Mouse (Mus musculus) layer of hippocampus, postnatal 10 days (tissue): ENCODE results near the gene Cnppd1. TPM values are rescaled to one million over a fixed set of nuclear protein-coding genes. Genes with fewer than 3 reads are reported as not detected.
A peak's percentile ranks its signal among the peaks of the same experiment; 100 is the strongest.

Source experiments
- DNase-seq, 2 experiments: peaks; one replicate each; pipeline ENCODE4 v3.0.0; 2021; ENCODE audit warnings: low spot score in 2 of 2
- total RNA-seq, 2 experiments: library from RNA; stranded (reverse); gene quantifications; 2 replicates each; pipeline ENCODE4 v1.2.3; 2021

Gene Cnppd1
- total RNA-seq, 2 experiments from 2014 or later = 35.3 to 35.8 TPM

GRCm38 (mm10) chr1:75148727-75149126 lies 6.2 kb upstream of the Cnppd1 start:
- DNase-seq = no peak

GRCm38 (mm10) chr1:75147411-75148135 lies 5.1 kb upstream of the Cnppd1 start:
- no peak for DNase-seq

GRCm38 (mm10) chr1:75145589-75145988 lies 3.1 kb upstream of the Cnppd1 start:
- DNase-seq = no peak

- DNase-seq = peak; percentile 52 to 64
Observed at GRCm38 (mm10) chr1:75141486-75142190, 873 bp downstream of the Cnppd1 start.

GRCm38 (mm10) chr1:75140601-75141190 lies 1.8 kb downstream of the Cnppd1 start:
- no peak for DNase-seq

GRCm38 (mm10) chr1:75138448-75138847 lies 4.1 kb downstream of the Cnppd1 start:
- no peak for DNase-seq

GRCm38 (mm10) chr1:75136730-75137129 lies 5.8 kb downstream of the Cnppd1 start:
- DNase-seq = no peak

GRCm38 (mm10) chr1:75136293-75136692 lies 6.2 kb downstream of the Cnppd1 start:
- DNase-seq = no peak

GRCm38 (mm10) chr1:75133421-75134207 lies 8.9 kb downstream of the Cnppd1 start, which contains the start of gene Slc23a3:
TSS of gene Slc23a3 (minus strand) at chr1:75133890.
- DNase-seq = no peak

- no peak for DNase-seq
Observed at GRCm38 (mm10) chr1:75128641-75129040, 13.9 kb downstream of the Cnppd1 start.

GRCm38 (mm10) chr1:75125418-75125817 lies 17.1 kb downstream of the Cnppd1 start:
- no peak for DNase-seq

- DNase-seq = peak; percentile 89 to 92
Observed at GRCm38 (mm10) chr1:75124346-75125321, 17.9 kb downstream of the Cnppd1 start, which contains the start of gene Nhej1. TSS of gene Nhej1 (minus strand) at chr1:75125200.

GRCm38 (mm10) chr1:75122211-75122610 lies 20.3 kb downstream of the Cnppd1 start:
- DNase-seq = no peak

Other genes with a start within 250 kb of the Cnppd1 start
- gene Cryba2, start 249.6 kb downstream of the Cnppd1 start, total RNA-seq = under 1 TPM in 1 of 2 experiments, not detected in 1; 0.53 TPM
- gene Cfap65, start 207.1 kb downstream of the Cnppd1 start, total RNA-seq = 1 to 10 TPM; 3.3 to 3.9 TPM
- under 1 TPM; 0.27 to 0.31 TPM for gene Ihh, start 191.0 kb downstream of the Cnppd1 start, total RNA-seq
- gene Nhej1, start 17.5 kb downstream of the Cnppd1 start, total RNA-seq = 1 to 10 TPM; 2.3 to 2.4 TPM
- under 1 TPM in 1 of 2 experiments, not detected in 1; 0.27 TPM for gene Slc23a3, start 8.8 kb downstream of the Cnppd1 start, total RNA-seq
- 100 to 1,000 TPM; 138 to 144 TPM for gene Retreg2, start 67 bp upstream of the Cnppd1 start, total RNA-seq
- 10 to 100 TPM; 25.5 to 27.3 TPM for gene Zfand2b, start 25.9 kb upstream of the Cnppd1 start, total RNA-seq
- gene Abcb6, start 37.7 kb upstream of the Cnppd1 start, total RNA-seq = 10 to 100 TPM; 37.7 to 45.8 TPM
- 10 to 100 TPM; 19.9 to 21.0 TPM for gene Ankzf1, start 49.4 kb upstream of the Cnppd1 start, total RNA-seq
- gene Atg9a, start 49.5 kb upstream of the Cnppd1 start, total RNA-seq = 100 to 1,000 TPM in 1 of 2 experiments, 10 to 100 TPM in 1; 93.9 to 109 TPM
- 10 to 100 TPM; 22.4 to 23.2 TPM for gene Glb1l, start 68.1 kb upstream of the Cnppd1 start, total RNA-seq
- gene Stk16, start 68.1 kb upstream of the Cnppd1 start, total RNA-seq = 10 to 100 TPM; 88.8 to 97.7 TPM
- gene Tuba4a, start 77.2 kb upstream of the Cnppd1 start, total RNA-seq = 100 to 1,000 TPM; 348 to 373 TPM
- gene A630095N17Rik, start 89.4 kb upstream of the Cnppd1 start, total RNA-seq = not detected
- 10 to 100 TPM; 52.9 to 60.9 TPM for gene Dnajb2, start 93.7 kb upstream of the Cnppd1 start, total RNA-seq
- 100 to 1,000 TPM; 238 to 251 TPM for gene Ptprn, start 121.8 kb upstream of the Cnppd1 start, total RNA-seq
- gene Resp18, start 135.7 kb upstream of the Cnppd1 start, total RNA-seq = 100 to 1,000 TPM; 108 to 111 TPM
- 10 to 100 TPM; 59.7 to 66.2 TPM for gene Dnpep, start 175.3 kb upstream of the Cnppd1 start, total RNA-seq
- 1 to 10 TPM; 1.2 to 1.8 TPM for gene Des, start 217.6 kb upstream of the Cnppd1 start, total RNA-seq
- gene Speg, start 232.6 kb upstream of the Cnppd1 start, total RNA-seq = 100 to 1,000 TPM; 164 to 175 TPM